18 mouse cellular contexts compared by ENCODE assay signal in the genomic region with DNA sequence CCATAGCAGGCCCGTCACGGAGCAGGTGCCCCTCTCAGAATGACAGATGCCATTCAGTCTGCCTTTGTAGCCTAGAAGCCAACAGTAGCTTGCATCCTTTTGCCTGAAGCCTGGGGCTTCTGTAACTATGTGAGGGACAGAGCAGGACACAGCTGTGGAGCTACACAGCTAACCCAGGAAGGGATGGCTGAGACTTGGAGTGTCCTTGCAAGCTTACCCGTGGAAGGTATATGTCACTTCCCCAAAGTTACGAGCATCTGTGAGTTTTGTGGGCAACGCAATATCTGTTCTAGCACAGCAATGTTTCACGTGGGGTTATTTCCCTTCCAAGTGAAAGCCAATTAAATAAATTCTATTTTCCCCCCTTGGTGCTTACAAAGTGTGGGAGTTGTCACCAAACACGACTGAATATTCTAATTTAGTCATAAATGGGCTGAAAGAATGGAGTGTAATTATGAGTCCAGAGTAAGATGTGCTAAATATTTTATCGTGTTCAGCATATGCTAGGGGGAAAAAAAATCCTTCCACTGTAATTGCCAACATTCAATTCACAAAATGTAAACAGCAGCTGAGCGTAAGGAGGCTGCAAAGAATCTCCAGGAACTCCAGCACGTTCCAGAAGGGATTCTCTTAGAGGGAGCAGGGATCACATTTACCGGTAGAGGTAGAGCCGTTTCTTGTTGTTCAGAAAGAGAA.
DNase-seq lines count a peak whose midpoint lies in the region; ATAC-seq and TF ChIP-seq lines count a peak whose summit lies in the region.
"Had no signal": no experiment of that assay in that cellular context is flagged by ENCODE, and none has a peak within 500 bp of the region (broad histone marks: within the 10 kb centered on the region; RNA-seq: fewer than 3 reads in every experiment).

No protein-coding gene starts in this region.

- H3K9ac ChIP-seq in forebrain, embryonic 14.5 days (ENCODE audit: low read length), result no peak overlapping the region
- H3K9ac ChIP-seq in forebrain, embryonic 11.5 days (ENCODE audit: low read length), result no peak overlapping the region
- H3K9ac ChIP-seq in stomach, embryonic 14.5 days (replicated peaks; ENCODE audit: low read depth, low read length), result no peak overlapping the region
- H3K9ac ChIP-seq in stomach, postnatal 0 days (ENCODE audit: low read length), result no peak overlapping the region
- H3K9ac ChIP-seq: embryonic facial prominence, embryonic 15.5 days; heart, embryonic 13.5 days; limb, embryonic 13.5 days had no signal

- DNase-seq in forebrain, embryonic 14.5 days (ENCODE audit: low spot score), result peak; percentile 59
- no peak for DNase-seq in forebrain, embryonic 11.5 days (ENCODE audit: low spot score)
- peak; percentile 8 to 11 for DNase-seq in left cerebral cortex, adult 9 months (ENCODE audit: low spot score in 2 of 2)
- DNase-seq in left cerebral cortex, postnatal 36 days (ENCODE audit: low spot score in 2 of 2), result no peak
- no peak for DNase-seq in stomach, postnatal 0 days (ENCODE audit: low spot score)
- DNase-seq in telencephalon, adult 2 months (ENCODE audit: low read depth, low spot score), result peak; percentile 41
- DNase-seq in heart, embryonic 10.5 days (ENCODE audit: low spot score), result no peak
- DNase-seq: adrenal gland, postnatal 36 days; cerebellum, adult 11 months; cerebellum, postnatal 25 days; gastrocnemius, postnatal 25 days; heart, postnatal 4 days; thymus, adult 18-20 months had no signal

- no peaks in the 10 kb centered on the region for H3K4me1 ChIP-seq in forebrain, embryonic 14.5 days (ENCODE audit: control insufficient read depth, insufficient read depth, low read length)
- no peaks in the 10 kb centered on the region for H3K4me1 ChIP-seq in forebrain, embryonic 11.5 days (replicated peaks; ENCODE audit: control insufficient read depth, insufficient read depth, low read length)
- H3K4me1 ChIP-seq in stomach, embryonic 14.5 days (ENCODE audit: control insufficient read depth, insufficient read depth, low read length), result no peaks in the 10 kb centered on the region
- H3K4me1 ChIP-seq in stomach, postnatal 0 days (replicated peaks; ENCODE audit: control insufficient read depth, insufficient read depth), result no peaks in the 10 kb centered on the region
- H3K4me1 ChIP-seq in heart, embryonic 10.5 days, result no peaks in the 10 kb centered on the region
- H3K4me1 ChIP-seq: embryonic facial prominence, embryonic 15.5 days; heart, embryonic 13.5 days; megakaryocyte, embryonic 14.5 days had no signal

- 68% methylated on average over 12 of the region's 12 CpGs for WGBS in forebrain, embryonic 14.5 days
- WGBS in forebrain, embryonic 11.5 days, result 86% methylated on average over 12 of the region's 12 CpGs
- 62% methylated on average over 12 of the region's 12 CpGs for WGBS in stomach, embryonic 14.5 days
- 53% methylated on average over 12 of the region's 12 CpGs for WGBS in stomach, postnatal 0 days
- 80% methylated on average over 12 of the region's 12 CpGs for WGBS in heart, embryonic 10.5 days

- TF ChIP-seq CTCF in stomach, postnatal 0 days (IDR thresholded peaks at IDR 0.05; ENCODE audit: low read depth), result no peak

- no peaks in the 10 kb centered on the region for H3K9me3 ChIP-seq in forebrain, embryonic 14.5 days (replicated peaks; ENCODE audit: control insufficient read depth, low read length)
- no peaks in the 10 kb centered on the region; the same call in 1 of the 2 replicates for H3K9me3 ChIP-seq in forebrain, embryonic 11.5 days (ENCODE audit: control insufficient read depth, low read length)
- no peaks in the 10 kb centered on the region for H3K9me3 ChIP-seq in stomach, embryonic 14.5 days (ENCODE audit: control insufficient read depth, low read depth, low read length)
- no peaks in the 10 kb centered on the region for H3K9me3 ChIP-seq in stomach, postnatal 0 days (ENCODE audit: control insufficient read depth, low read length)
- H3K9me3 ChIP-seq in heart, embryonic 10.5 days, result no peaks in the 10 kb centered on the region
- H3K9me3 ChIP-seq: embryonic facial prominence, embryonic 15.5 days had no signal

- no peak overlapping the region for H3K4me3 ChIP-seq in forebrain, embryonic 14.5 days (ENCODE audit: low read depth, low read length)
- H3K4me3 ChIP-seq in forebrain, embryonic 11.5 days (ENCODE audit: low read depth, low read length), result no peak overlapping the region
- no peak overlapping the region for H3K4me3 ChIP-seq in stomach, embryonic 14.5 days (ENCODE audit: low read depth, low read length)
- H3K4me3 ChIP-seq in stomach, postnatal 0 days (ENCODE audit: low read depth, low read length), result no peak overlapping the region
- H3K4me3 ChIP-seq in heart, embryonic 10.5 days, result no peak overlapping the region
- H3K4me3 ChIP-seq: embryonic facial prominence, embryonic 15.5 days; heart, embryonic 13.5 days; limb, embryonic 13.5 days; megakaryocyte, embryonic 14.5 days had no signal

- no peak for TF ChIP-seq EP300 in stomach, postnatal 0 days (optimal IDR thresholded peaks at IDR 0.05)

- H3K27ac ChIP-seq in forebrain, embryonic 14.5 days (ENCODE audit: low read depth, low read length), result no peak overlapping the region
- H3K27ac ChIP-seq in forebrain, embryonic 11.5 days (ENCODE audit: low read depth, low read length), result no peak overlapping the region
- H3K27ac ChIP-seq in stomach, embryonic 14.5 days (ENCODE audit: low read length), result peak overlapping the region; percentile 63; the same call in 1 of the 2 replicates
- no peak overlapping the region for H3K27ac ChIP-seq in stomach, postnatal 0 days (replicated peaks)
- H3K27ac ChIP-seq in heart, embryonic 10.5 days, result no peak overlapping the region
- H3K27ac ChIP-seq: embryonic facial prominence, embryonic 15.5 days; heart, embryonic 13.5 days; limb, embryonic 13.5 days had no signal

- no peaks in the 10 kb centered on the region for H3K36me3 ChIP-seq in forebrain, embryonic 14.5 days (ENCODE audit: control insufficient read depth, insufficient read depth, low read length)
- no peaks in the 10 kb centered on the region for H3K36me3 ChIP-seq in forebrain, embryonic 11.5 days (ENCODE audit: control insufficient read depth, insufficient read depth, low read length)
- no peaks in the 10 kb centered on the region for H3K36me3 ChIP-seq in stomach, embryonic 14.5 days (ENCODE audit: control insufficient read depth, insufficient read depth, low read length)
- no peaks in the 10 kb centered on the region for H3K36me3 ChIP-seq in stomach, postnatal 0 days (ENCODE audit: control insufficient read depth, insufficient read depth, low read length)
- H3K36me3 ChIP-seq in heart, embryonic 10.5 days, result no peaks in the 10 kb centered on the region
- H3K36me3 ChIP-seq: embryonic facial prominence, embryonic 15.5 days; heart, embryonic 13.5 days; limb, embryonic 13.5 days had no signal

- no peak overlapping the region for H3K4me2 ChIP-seq in forebrain, embryonic 14.5 days (ENCODE audit: low read length)
- H3K4me2 ChIP-seq in forebrain, embryonic 11.5 days (ENCODE audit: low read depth, low read length, severe bottlenecking), result no peak overlapping the region
- no peak overlapping the region for H3K4me2 ChIP-seq in stomach, embryonic 14.5 days (replicated peaks; ENCODE audit: low read depth, low read length)
- H3K4me2 ChIP-seq in stomach, postnatal 0 days (replicated peaks; ENCODE audit: low read depth), result no peak overlapping the region
- H3K4me2 ChIP-seq: embryonic facial prominence, embryonic 15.5 days; heart, embryonic 13.5 days; limb, embryonic 13.5 days had no signal

- 0 out of 2 replicates have a peak, but pooled peaks have one; percentile 20 for ATAC-seq in forebrain, embryonic 14.5 days
- ATAC-seq in forebrain, embryonic 11.5 days (replicated peaks; ENCODE audit: low FRiP score), result no peak
- no peak for ATAC-seq in stomach, embryonic 14.5 days (ENCODE audit: insufficient number of reproducible peaks, insufficient read depth, low FRiP score, low read depth)
- no peak for ATAC-seq in stomach, postnatal 0 days (ENCODE audit: low FRiP score, low TSS enrichment)

- no peaks in the 10 kb centered on the region for H3K27me3 ChIP-seq in forebrain, embryonic 14.5 days (replicated peaks; ENCODE audit: control insufficient read depth, insufficient read depth, low read length)
- H3K27me3 ChIP-seq in forebrain, embryonic 11.5 days (ENCODE audit: control insufficient read depth, insufficient read depth, low read length), result no peaks in the 10 kb centered on the region
- H3K27me3 ChIP-seq in stomach, embryonic 14.5 days (ENCODE audit: control insufficient read depth, insufficient read depth, low read length), result no peaks in the 10 kb centered on the region
- H3K27me3 ChIP-seq in stomach, postnatal 0 days (ENCODE audit: control insufficient read depth, insufficient read depth, low read length), result no peaks in the 10 kb centered on the region
- H3K27me3 ChIP-seq in heart, embryonic 10.5 days (ENCODE audit: insufficient read depth, poor library complexity, severe bottlenecking), result no peaks in the 10 kb centered on the region
- H3K27me3 ChIP-seq: embryonic facial prominence, embryonic 15.5 days; heart, embryonic 13.5 days; limb, embryonic 13.5 days; megakaryocyte, embryonic 14.5 days had no signal

- intact Hi-C loops in left cerebral cortex, postnatal 36 days (cut with DNase I), result no loop called here

Comparison
In these comparisons a context has a peak if more than half of its experiments do, and no peak if none do; other contexts are left out.
1. DNase-seq: peak in forebrain, embryonic 14.5 days (single experiment), left cerebral cortex, adult 9 months (2 of 2) and telencephalon, adult 2 months (single experiment); none in forebrain, embryonic 11.5 days (single experiment), left cerebral cortex, postnatal 36 days (0 of 2), stomach, postnatal 0 days (single experiment) and heart, embryonic 10.5 days (single experiment).